ENCODE assay signal across 22 mouse cellular contexts in genomic region chr6:48664750-48665149, GRCm38 (mm10). TPM values are rescaled to one million over a fixed set of nuclear protein-coding genes. Genes with fewer than 3 reads are reported as not detected.
DNase-seq lines count a peak whose midpoint lies in the region; ATAC-seq and TF ChIP-seq lines count a peak whose summit lies in the region.
"Had no signal": no experiment of that assay in that cellular context is flagged by ENCODE, and none has a peak within 500 bp of the region (broad histone marks: within the 10 kb centered on the region; RNA-seq: fewer than 3 reads in every experiment).

No protein-coding gene starts in this region.

- no peaks in the 10 kb centered on the region for H3K36me3 ChIP-seq in spleen, adult 2 months (ENCODE audit: control insufficient read depth, insufficient read depth, low read length)
- H3K36me3 ChIP-seq: embryonic facial prominence, embryonic 13.5 days; forebrain, embryonic 10.5 days; heart, embryonic 13.5 days had no signal

- WGBS in spleen, adult 2 months: 43% methylated on average over 4 of the region's 4 CpGs

- intact Hi-C loops in left cerebral cortex, postnatal 14 days (cut with DNase I): no loop called here

- no peak for TF ChIP-seq CTCF in spleen, adult 2 months (IDR thresholded peaks at IDR 0.05; ENCODE audit: extremely low read depth, insufficient read depth, insufficient read length, insufficient replicate concordance)

- H3K27ac ChIP-seq in spleen, adult 2 months (ENCODE audit: insufficient read depth, low read length): peak overlapping the region; percentile 65
- H3K27ac ChIP-seq: embryonic facial prominence, embryonic 13.5 days; forebrain, embryonic 10.5 days; gastrocnemius, adult 2 months; heart, embryonic 13.5 days had no signal

- peaks cover 31% of the 10 kb centered on the region; the same call in 1 of the 2 replicates for H3K4me1 ChIP-seq in spleen, adult 2 months (ENCODE audit: control insufficient read depth, insufficient read depth, insufficient read length)
- H3K4me1 ChIP-seq: embryonic facial prominence, embryonic 13.5 days; forebrain, embryonic 10.5 days; heart, embryonic 13.5 days had no signal

- DNase-seq in spleen, adult 2 months (ENCODE audit: low read depth in 1 of 2, low spot score in 2 of 2): no peak
- no peak for DNase-seq in spleen, postnatal 10 days (ENCODE audit: low spot score in 2 of 2)
- no peak for DNase-seq in right cerebral cortex, postnatal 10 days (ENCODE audit: low spot score in 2 of 2)
- DNase-seq in left cerebral cortex, postnatal 14 days (ENCODE audit: low spot score in 2 of 2): no peak
- DNase-seq: adrenal gland, adult 2 months; adrenal gland, postnatal 25 days; cerebellum, adult 18-20 months; cerebellum, adult 9-11 months; cerebellum, postnatal 36 days; gastrocnemius, adult 2 months; gastrocnemius, postnatal 25 days; heart, postnatal 36 days had no signal

- H3K27me3 ChIP-seq in spleen, adult 2 months (ENCODE audit: control insufficient read depth, insufficient read depth, low read length): no peaks in the 10 kb centered on the region
- H3K27me3 ChIP-seq: CH12.LX; embryonic facial prominence, embryonic 13.5 days; heart, embryonic 13.5 days; Patski had no signal

- no peak overlapping the region for H3K4me3 ChIP-seq in spleen, adult 2 months (ENCODE audit: extremely low read depth, insufficient read depth, insufficient read length)
- H3K4me3 ChIP-seq: embryonic facial prominence, embryonic 13.5 days; forebrain, embryonic 10.5 days; gastrocnemius, adult 2 months; heart, embryonic 13.5 days had no signal

- peak; percentile 56 for ATAC-seq in CD4-positive, CD25-positive, alpha-beta regulatory T cell, adult 4 months
- ATAC-seq in inflammation-experienced regulatory T-cells, adult 6 months: peak; percentile 52
- ATAC-seq in erythroblast, adult 5-6 weeks (replicated peaks; ENCODE audit: low FRiP score, poor library complexity, severe bottlenecking): no peak
- ATAC-seq: forebrain, embryonic 14.5 days; hindbrain, embryonic 16.5 days; Patski had no signal

- TF ChIP-seq POLR2A in spleen, adult 2 months (IDR thresholded peaks at IDR 0.05; ENCODE audit: low read depth, low read length): no peak

RNA-seq across cellular contexts. Expression of gene Gimap9, which starts 11.2 kb away (rescaled TPM):
- polyA plus RNA-seq in spleen, adult 2 months (2012; rRNA removed): 9.9 and 10.4 TPM in 2 replicates
- 100 to 1,000 TPM; 302 to 342 TPM for polyA plus RNA-seq in CD4-positive, CD25-positive, alpha-beta regulatory T cell, adult 4 months (2017; shearing (Covaris generic))
- polyA plus RNA-seq in inflammation-experienced regulatory T-cells, adult 6 months (2017; shearing (Covaris generic)): 100 to 1,000 TPM; 236 to 293 (median 290) TPM
- total RNA-seq in erythroblast, adult 5-6 weeks (2015; ENCODE audit: low replicate concordance): 6.3 and 12.1 TPM in 2 replicates
- 4.7 and 5.9 TPM in 2 replicates for total RNA-seq in erythroblast, adult 5-6 weeks (2017; ENCODE audit: low replicate concordance)
- 1 to 10 TPM in 1 of 2 experiments, under 1 TPM in 1; 0.83 to 1.4 TPM for total RNA-seq in left cerebral cortex, postnatal 14 days (2021)

RNA-seq across cellular contexts. Expression of gene Gimap8, which starts 17.7 kb away (rescaled TPM):
- polyA plus RNA-seq in spleen, adult 2 months (2012; rRNA removed): 20.1 and 22.2 TPM in 2 replicates
- 100 to 1,000 TPM; 149 to 213 TPM for polyA plus RNA-seq in CD4-positive, CD25-positive, alpha-beta regulatory T cell, adult 4 months (2017; shearing (Covaris generic))
- 100 to 1,000 TPM; 134 to 165 (median 146) TPM for polyA plus RNA-seq in inflammation-experienced regulatory T-cells, adult 6 months (2017; shearing (Covaris generic))
- 1.0 TPM in 1 of 2 replicates, not detected in the other for total RNA-seq in erythroblast, adult 5-6 weeks (2015; ENCODE audit: low replicate concordance)
- 0.26 and 2.5 TPM in 2 replicates for total RNA-seq in erythroblast, adult 5-6 weeks (2017; ENCODE audit: low replicate concordance)
- under 1 TPM; 0.97 to 0.99 TPM for total RNA-seq in left cerebral cortex, postnatal 14 days (2021)

RNA-seq across cellular contexts. Expression of gene Gimap4, which starts 19.6 kb away (rescaled TPM):
- 66.3 and 73.5 TPM in 2 replicates for polyA plus RNA-seq in spleen, adult 2 months (2012; rRNA removed)
- polyA plus RNA-seq in CD4-positive, CD25-positive, alpha-beta regulatory T cell, adult 4 months (2017; shearing (Covaris generic)): 1,000 to 10,000 TPM; 1,771 to 1,850 TPM
- 1,000 to 10,000 TPM; 1,788 to 2,089 (median 1,869) TPM for polyA plus RNA-seq in inflammation-experienced regulatory T-cells, adult 6 months (2017; shearing (Covaris generic))
- 2.7 and 3.3 TPM in 2 replicates for total RNA-seq in erythroblast, adult 5-6 weeks (2015; ENCODE audit: low replicate concordance)
- 4.5 and 5.2 TPM in 2 replicates for total RNA-seq in erythroblast, adult 5-6 weeks (2017; ENCODE audit: low replicate concordance)
- under 1 TPM; 0.40 to 0.90 TPM for total RNA-seq in left cerebral cortex, postnatal 14 days (2021)

RNA-seq across cellular contexts. Expression of gene AI854703, which starts 38.2 kb away (rescaled TPM):
- polyA plus RNA-seq in spleen, adult 2 months (2012; rRNA removed): 0.70 and 0.77 TPM in 2 replicates
- 1 to 10 TPM; 2.7 to 5.2 TPM for polyA plus RNA-seq in CD4-positive, CD25-positive, alpha-beta regulatory T cell, adult 4 months (2017; shearing (Covaris generic))
- polyA plus RNA-seq in inflammation-experienced regulatory T-cells, adult 6 months (2017; shearing (Covaris generic)): 1 to 10 TPM in 2 of 3 experiments, under 1 TPM in 1; 0.40 to 2.2 (median 2.1) TPM
- not detected in 2 replicates for total RNA-seq in erythroblast, adult 5-6 weeks (2015; ENCODE audit: low replicate concordance)
- not detected in 2 replicates for total RNA-seq in erythroblast, adult 5-6 weeks (2017; ENCODE audit: low replicate concordance)
- total RNA-seq in left cerebral cortex, postnatal 14 days (2021): 10 to 100 TPM; 15.6 to 18.4 TPM

RNA-seq across cellular contexts. Expression of gene Gimap6, which starts 43.3 kb away (rescaled TPM):
- polyA plus RNA-seq in spleen, adult 2 months (2012; rRNA removed): 50.8 and 54.3 TPM in 2 replicates
- polyA plus RNA-seq in CD4-positive, CD25-positive, alpha-beta regulatory T cell, adult 4 months (2017; shearing (Covaris generic)): 1,000 to 10,000 TPM; 1,247 to 1,551 TPM
- polyA plus RNA-seq in inflammation-experienced regulatory T-cells, adult 6 months (2017; shearing (Covaris generic)): 1,000 to 10,000 TPM; 1,024 to 1,390 (median 1,261) TPM
- total RNA-seq in erythroblast, adult 5-6 weeks (2015; ENCODE audit: low replicate concordance): 0.58 and 6.5 TPM in 2 replicates
- total RNA-seq in erythroblast, adult 5-6 weeks (2017; ENCODE audit: low replicate concordance): 4.2 and 7.2 TPM in 2 replicates
- 1 to 10 TPM; 6.4 to 6.5 TPM for total RNA-seq in left cerebral cortex, postnatal 14 days (2021)
- polyA plus RNA-seq: Patski had no signal

Comparison
In these comparisons a context has a peak if more than half of its experiments do, and no peak if none do; other contexts are left out.
1. RNA of gene Gimap9, which starts 11.2 kb away (polyA plus RNA-seq): 302 to 342 TPM in CD4-positive, CD25-positive, alpha-beta regulatory T cell, adult 4 months and 236 to 293 TPM in inflammation-experienced regulatory T-cells, adult 6 months; 9.9 to 10.4 TPM in spleen, adult 2 months; every median in the first group is over 10 times any median in the second.
2. RNA of gene Gimap4, which starts 19.6 kb away (polyA plus RNA-seq): 1,788 to 2,089 TPM in inflammation-experienced regulatory T-cells, adult 6 months and 1,771 to 1,850 TPM in CD4-positive, CD25-positive, alpha-beta regulatory T cell, adult 4 months; 66.3 to 73.5 TPM in spleen, adult 2 months; every median in the first group is over 10 times any median in the second.